Mouse (Mus musculus) left cerebral cortex, postnatal 14 days (tissue): Measurements from ENCODE around the gene Eif4e. TPM values are rescaled to one million over a fixed set of nuclear protein-coding genes. Genes with fewer than 3 reads are reported as not detected.

Experiments used
- DNase-seq, 2 experiments: peaks; one replicate each; pipeline ENCODE4 v3.0.0; 2021 to 2022; ENCODE audit warnings: low spot score in 2 of 2, mixed read lengths in 1 of 2
- intact Hi-C: fragments of 180-260 bp; cut with DNase I; formaldehyde crosslinking; loops from one replicate; pipeline ENCODE4 v1.15.1; 2025
- long read RNA-seq, 2 experiments: library from polyadenylated mRNA; stranded (forward); transcript quantifications; one replicate each; pipeline ENCODE4 v2.0.0; 2021
- total RNA-seq, 2 experiments: library from RNA; stranded (reverse); gene quantifications; 2 replicates each; pipeline ENCODE4 v1.2.3; 2021

Gene Eif4e
- 100 to 1,000 TPM; 154 to 172 TPM for total RNA-seq
- long read RNA-seq, experiment 1, full-length matches to known transcripts, result 147 of 155 reads
- long read RNA-seq, experiment 1, partial matches to known transcripts, result 2 of 155 reads
- long read RNA-seq, experiment 1, other reads (novel, unspliced or antisense), result 6 of 155 reads
- long read RNA-seq, experiment 2, transcript Eif4e-204 (7 exons, 1,421 nt), result major isoform, 128 of 142 reads
- long read RNA-seq, experiment 2, partial matches to known transcripts, result 6 of 142 reads
- long read RNA-seq, experiment 2, other reads (novel, unspliced or antisense), result 8 of 142 reads

DNA sequence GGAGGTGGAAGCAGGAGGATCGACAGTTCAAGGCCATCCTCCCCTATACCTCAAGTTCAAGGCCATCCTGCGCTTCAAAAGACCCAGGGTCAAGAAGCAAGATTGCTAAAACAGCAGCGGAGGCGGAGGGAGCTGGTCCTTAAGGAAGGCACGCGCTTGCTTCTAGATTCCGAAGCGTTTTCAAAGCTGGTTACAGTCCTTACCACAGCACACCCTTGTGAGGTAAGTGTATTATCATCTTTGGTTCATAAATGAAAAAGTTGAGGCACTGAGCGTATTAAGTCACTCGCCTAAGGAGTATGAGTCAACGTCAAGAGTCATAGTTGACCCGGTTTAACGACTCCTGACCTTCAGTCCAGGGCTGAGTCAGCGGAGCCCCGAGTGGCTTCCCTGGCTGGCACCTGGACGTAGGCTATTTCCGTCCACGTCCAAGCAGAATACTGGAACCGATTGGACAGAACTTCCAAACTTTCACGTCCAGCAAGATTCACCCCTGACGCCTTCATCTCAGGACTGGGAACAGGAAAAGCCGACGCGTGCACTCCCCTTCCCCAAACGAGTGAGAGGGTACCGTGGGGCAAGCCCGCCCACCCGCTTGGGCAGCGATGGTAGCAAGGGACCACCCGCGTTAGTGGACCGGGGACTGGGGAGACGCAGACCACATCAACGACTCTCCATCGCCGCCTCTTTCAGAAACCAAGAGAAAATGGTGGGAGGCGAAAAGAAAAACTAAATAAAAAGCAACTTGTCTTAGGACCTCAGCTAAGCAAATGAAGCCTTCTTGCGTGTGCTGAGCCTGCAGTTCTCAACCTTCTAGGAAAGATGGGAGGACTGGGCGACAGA lies at the start of gene Eif4e:
Gene Eif4e (plus strand): TSS at position 107 of the 843 bp plus-strand sequence.
- intact Hi-C loops, result loop anchor here (10.0 kb wide), 1 partner anchor 379 kb away; no protein-coding TSS in a partner anchor
- DNase-seq, result peak; percentile 14 to 19

DNA sequence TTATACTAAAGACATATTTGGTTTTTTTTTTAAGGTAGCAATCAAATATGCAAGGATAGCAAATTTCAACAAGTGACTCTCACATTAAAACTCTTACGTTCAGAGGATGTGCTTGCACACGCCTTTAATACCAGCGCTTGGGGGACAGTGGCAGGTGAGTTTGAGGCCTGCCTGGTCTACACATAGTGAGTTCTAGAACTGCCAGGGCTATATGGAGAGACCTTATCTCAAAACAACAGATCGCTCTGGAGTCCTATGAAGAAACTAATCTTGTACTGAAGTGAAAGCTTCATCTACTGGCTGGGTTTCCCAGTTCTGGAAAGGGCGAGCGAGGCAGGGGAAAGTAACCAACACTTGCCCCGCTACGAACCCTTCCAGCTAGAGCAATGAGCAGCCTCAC lies 46.5 kb upstream of the Eif4e start:
- intact Hi-C loops, result no loop called here
- DNase-seq, result no peak

DNA sequence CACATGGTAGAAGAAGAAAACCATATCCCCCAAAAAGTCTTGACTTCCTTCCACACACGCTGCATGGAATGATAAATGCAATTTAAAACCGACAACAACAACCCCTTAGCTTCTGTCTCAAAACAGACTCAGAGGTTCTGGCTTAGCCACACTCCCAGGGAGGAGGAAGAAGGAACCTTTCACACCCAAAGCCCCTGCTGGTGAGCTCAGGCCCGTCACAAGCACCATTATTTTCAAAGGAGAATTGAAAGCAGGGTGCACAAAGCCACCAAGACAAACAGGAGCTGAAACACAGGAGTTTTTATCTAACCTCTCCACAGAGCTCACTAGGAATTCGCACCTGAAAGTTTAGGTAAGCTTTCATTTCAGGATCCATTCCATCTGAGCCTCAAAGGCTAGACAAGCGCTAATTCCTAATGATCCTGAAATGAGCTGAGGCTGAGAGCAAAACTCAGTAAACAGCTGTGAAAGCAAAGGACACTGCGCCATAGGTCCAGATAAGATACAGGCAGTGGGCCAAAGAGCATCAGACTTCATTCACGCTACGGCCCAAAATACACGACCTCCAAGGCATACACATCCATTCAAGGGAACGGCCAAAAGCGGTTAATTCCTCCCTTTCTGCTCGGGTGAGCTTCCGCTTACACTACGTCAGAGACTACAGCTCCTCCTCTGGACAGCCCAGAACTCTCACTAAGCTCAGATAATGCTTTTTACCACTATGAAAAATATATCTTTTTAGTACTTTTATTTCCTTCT lies 44.3 kb upstream of the Eif4e start:
- intact Hi-C loops, result loop anchor here (10.0 kb wide), 1 partner anchor 593 kb away; the partner anchor contains the start of gene Rap1gds1
- DNase-seq, result no peak

DNA sequence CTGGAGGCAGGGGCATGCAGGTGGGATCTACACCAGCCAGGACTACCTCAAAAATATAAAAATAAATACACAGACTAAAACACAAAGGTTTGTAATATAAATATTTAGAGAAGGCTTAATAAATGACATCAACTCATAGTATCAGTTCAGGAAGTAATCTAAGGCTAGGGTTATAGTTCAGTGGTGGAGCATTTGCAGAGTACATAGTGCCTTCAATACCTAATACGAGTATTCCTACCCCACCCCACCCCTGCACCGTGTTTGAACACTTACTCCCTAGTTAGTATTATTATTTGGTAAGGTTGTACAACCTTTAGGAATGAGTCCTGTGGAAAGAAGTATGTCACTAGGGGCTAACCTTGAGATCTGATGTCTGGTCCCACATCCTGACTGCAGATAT lies 42.7 kb upstream of the Eif4e start:
- no peak for DNase-seq
- intact Hi-C loops, result loop anchor here (10.0 kb wide), 1 partner anchor 592 kb away; the partner anchor contains the start of gene Rap1gds1

DNA sequence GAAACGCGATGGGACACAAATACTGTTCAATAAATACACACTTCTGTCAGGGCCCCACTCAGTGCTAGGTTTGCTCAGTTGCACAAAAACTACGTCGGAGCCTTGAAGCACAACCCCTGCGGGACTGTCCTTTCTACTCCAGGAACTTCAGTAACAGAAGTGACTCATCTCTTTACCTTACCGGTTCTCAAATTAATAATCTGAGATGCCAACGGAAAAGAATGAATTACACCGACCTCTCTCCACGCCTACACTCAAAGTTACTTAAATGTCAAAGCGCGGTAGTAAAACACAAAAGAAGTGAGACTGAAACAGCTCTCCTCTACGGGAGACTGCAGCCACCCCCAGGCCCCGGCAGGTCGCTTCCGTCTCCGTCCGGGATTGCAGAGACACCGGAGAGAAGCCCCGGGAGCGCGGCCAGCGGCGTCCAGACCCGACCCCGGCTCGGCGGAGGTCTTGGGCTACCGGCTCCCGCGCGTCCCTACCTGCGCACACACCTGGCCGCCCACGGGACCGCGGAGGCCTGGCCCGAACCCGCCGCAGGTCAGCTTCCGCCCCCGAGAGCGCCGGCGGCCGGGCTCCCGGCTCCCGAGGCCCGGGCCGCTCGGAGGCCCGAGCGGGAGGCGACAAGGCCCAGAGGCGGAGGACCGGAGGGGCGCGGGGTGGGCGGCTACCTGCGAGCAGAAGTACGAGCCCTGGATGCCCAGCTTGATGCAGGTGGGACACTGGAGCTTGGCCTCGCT lies 37.2 kb upstream of the Eif4e start:
- intact Hi-C loops, result loop anchor here (10.0 kb wide), 1 partner anchor 586 kb away; the partner anchor contains the start of gene Rap1gds1

DNA sequence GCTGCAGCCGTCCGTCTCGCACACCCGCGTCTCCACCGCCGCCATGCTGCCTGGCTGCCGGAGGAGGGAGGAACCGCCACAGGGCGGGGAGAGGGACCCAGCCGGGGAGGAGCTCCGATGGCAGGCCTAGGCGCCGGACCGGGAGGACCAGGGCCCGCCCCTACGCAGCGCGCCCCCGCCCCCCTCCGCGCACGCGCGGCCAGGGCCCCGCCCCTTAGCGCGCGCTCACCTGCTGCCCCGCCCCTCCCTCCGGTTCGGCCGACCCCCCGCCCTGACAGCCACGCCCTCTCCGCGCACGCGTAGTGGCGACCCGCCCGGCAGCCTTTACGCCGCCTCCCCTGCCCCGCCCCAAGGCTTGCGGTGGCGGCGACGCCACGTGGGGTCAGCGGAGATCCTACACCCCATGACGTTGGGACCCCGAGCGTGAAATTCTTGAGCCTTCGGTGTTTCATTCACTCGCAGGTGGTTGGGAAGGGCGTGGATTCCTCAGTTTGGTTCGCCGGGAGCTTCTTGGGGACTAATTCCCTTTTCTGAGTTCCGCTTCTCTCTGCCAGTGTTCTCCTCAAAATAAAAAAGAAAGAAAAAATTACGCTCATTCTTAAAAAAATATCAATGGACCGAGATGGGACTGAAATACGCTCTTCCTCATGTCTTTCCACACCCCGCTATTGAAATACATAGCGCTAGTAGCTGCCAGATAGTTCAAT lies 36.5 kb upstream of the Eif4e start, which contains the start of gene Metap1:
Gene Metap1 (minus strand): TSS at position 189 of the 707 bp plus-strand sequence.
- intact Hi-C loops, result loop anchor here (10.0 kb wide), 1 partner anchor 585 kb away; the partner anchor contains the start of gene Rap1gds1
- DNase-seq, result peak; percentile 92 to 94

More for the DNA sequence above, 37.2 kb upstream of the Eif4e start:
- DNase-seq, result peak in 1 of 2 experiments; percentile 15

DNA sequence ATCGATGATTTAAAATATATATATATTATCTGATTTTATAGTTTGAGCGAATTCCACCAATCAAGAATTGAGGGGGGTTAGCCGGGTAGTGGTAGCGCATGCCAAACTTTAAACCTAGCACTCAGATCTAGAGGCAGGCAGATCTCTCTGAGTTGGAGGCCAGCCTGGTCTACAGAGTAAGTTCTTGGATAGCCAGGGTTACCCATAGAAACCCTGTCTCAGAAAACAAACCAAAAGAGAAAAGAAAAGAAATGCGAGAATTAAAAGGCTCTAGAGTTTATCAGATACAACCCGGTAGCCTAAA lies 36.0 kb upstream of the Eif4e start:
- no peak for DNase-seq
- intact Hi-C loops, result no loop called here

DNA sequence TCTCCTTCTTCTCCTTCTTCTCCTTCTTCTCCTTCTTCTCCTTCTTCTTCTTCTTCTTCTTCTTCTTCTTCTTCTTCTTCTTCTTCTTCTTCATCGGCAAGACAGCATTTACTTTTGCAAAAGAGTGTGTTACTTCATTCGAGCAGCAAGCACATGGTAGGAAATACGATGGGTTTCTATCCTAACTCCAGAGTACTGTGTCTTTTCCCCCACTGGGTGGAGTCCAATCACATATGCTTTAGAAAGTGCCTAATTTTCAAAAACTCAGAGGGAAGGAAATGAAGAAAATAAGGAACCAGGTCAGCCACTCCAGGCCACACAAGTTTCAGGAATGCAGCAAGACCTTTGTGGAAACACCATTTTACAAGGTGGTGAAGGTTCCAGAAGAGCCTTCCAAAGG lies 32.3 kb upstream of the Eif4e start:
- DNase-seq, result no peak
- intact Hi-C loops, result no loop called here

DNA sequence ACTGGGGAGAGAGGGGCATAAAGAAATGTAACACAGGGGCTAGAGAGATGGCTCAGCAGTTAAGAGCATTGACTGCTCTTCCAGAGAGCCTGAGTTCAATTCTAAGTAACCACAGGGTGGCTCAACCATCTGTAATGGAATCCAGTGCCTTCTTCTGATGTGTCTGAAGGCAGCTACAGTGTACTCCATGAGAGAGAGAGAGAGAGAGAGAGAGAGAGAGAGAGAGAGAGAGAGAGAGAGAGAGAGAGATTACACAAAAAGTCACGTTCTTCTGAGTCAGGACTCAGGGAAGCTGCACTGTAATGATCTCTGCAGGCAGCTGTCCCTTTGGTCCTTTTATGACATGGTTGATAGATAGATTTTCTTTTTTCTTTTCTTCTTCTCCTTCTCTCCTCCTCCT lies 31.4 kb upstream of the Eif4e start:
- intact Hi-C loops, result no loop called here
- DNase-seq, result no peak

DNA sequence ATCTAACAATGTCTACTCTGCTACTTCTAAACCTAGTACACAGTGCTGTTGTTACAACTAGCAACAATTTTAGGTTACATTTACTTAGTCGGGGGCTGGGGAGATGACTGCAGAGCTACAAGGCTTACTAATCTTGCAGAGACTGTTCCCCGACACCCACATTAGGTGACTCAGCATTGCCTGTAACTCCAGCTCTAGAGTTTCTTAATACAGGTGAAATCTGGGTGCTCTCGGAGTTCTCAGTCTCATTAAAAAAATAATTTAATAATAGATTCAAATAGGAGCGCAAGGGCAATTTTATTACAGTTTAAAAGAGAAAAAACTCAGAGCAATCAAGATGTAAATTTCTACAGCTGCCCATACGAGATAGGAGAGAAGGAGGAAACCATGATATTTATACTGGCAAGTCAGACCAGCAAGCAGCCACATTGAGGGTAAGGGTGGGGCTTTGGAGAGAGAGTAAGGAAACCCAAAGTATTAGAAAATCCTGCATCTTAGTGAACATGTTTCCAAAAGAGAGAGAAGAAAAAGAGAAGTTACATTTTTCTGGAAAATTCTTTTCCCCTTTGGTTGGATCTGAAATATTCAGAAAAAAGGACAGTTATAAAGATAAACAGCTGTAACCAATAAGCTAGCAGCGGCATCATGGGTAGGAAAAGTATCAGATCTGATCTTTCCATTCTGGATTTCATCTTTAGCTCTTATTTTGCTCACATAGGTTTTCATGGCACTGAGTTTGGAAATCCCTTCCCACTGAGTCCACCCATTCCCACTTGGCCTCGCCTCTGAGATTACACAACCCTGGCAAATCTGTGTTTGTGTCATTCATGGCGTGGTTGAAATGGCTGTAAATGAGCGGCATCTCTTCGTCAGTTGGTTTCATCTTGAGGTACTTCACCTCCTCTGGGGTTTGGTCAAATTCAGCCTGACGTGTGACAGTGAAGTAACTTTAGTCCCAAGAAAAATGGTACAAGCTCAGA lies 30.5 kb upstream of the Eif4e start:
- intact Hi-C loops, result no loop called here
- DNase-seq, result no peak

DNA sequence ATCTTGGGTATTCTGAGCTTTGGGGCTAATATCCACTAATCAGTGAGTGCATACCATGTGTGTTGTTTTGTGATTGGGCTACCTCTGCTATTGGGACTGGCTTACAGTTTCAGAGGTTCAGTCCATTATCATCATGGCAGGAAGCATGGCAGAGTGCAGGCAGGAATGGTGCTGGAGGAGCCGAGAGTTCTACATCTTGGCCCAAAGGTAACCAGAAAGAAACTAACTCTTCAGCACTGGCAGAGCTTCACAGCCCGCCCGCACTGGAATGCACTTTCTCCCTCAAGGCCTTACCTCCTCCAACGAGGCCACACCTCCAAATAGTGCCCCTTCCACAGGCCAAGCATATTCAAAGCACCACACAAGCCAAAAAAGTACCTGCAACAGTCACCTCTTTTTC lies 27.2 kb upstream of the Eif4e start:
- no peak for DNase-seq
- intact Hi-C loops, result no loop called here

DNA sequence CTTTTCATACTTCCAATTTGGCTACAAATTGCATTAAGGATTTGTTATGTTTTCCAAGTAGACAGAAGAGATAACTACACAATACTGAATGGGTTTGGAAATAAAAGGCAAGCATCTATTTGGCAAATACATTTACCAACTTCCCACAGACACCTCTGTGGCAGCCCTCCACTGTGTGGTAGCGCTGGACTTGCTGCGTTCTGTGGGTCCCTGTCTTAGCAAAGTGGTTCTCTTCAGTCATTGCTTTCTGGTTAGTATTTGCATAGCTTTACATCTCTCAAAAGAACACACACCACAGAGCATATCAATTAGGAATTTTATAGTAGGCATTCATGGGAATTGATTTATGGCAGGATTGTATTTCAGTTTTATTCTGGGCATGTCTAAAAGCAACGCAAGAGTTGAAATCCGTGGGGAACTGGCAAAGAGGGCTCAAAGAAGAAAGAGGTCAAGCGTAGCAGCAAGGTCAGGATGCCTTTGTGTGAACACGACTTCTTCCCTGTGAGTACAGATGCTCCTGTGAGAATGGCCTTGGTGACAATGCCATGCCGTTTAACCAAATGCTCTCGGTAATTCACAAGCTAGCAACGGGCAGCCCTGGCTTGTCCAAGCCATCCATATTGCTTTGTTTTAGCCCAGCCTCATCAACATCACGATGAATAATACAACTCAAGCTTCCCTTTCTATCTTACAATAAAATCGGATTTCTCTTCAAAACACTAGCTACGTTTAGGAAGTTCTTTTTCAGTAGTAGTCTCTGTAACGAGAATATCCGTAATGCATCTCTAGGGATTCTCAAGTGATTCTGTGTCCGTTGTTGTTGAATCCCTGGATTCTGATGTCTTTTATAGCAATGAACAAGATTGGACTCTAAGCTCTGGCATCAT lies 25.9 kb upstream of the Eif4e start:
- intact Hi-C loops, result no loop called here

DNA sequence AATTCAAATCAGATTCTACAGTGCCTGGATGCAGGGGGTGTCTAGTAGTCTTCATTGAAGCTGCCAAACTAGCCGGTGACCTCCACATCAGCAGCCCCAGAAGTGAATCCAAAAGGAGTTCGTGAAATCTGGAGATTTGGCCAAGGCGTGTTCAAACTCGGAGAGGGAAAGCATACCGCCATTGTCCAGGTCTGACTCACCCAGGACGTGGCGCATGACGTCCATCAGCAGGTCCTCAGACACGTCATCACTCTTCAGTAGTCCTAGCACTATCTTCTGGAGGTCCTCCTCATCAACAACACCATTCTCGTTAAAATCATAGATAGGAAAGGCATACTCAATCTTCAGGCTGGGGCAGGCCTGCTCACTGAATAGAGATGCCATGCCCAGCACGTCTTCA lies 22.2 kb upstream of the Eif4e start:
- no peak for DNase-seq
- intact Hi-C loops, result no loop called here

More for the DNA sequence above, 25.9 kb upstream of the Eif4e start:
- DNase-seq, result no peak

DNA sequence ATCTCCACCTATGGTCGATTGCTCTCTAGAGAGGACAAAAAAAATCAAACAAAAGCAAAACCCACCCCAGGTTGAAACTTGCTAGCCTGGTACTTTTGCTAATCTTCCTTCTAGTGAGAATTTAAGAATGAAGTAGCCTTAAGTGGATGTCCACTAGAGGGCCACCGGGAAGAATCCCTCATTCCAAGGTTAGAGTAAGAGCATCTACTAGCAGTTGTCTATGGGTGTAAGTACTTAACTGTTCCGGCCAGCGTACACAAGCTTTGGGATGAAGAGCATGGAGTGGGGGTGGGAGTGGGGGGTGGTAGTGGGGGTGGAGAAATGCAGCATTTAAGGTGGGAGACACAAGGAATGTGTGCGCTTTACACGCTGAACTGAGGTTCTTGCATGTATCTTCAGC lies 19.2 kb upstream of the Eif4e start:
- intact Hi-C loops, result no loop called here
- peak in 1 of 2 experiments; percentile 54 for DNase-seq

DNA sequence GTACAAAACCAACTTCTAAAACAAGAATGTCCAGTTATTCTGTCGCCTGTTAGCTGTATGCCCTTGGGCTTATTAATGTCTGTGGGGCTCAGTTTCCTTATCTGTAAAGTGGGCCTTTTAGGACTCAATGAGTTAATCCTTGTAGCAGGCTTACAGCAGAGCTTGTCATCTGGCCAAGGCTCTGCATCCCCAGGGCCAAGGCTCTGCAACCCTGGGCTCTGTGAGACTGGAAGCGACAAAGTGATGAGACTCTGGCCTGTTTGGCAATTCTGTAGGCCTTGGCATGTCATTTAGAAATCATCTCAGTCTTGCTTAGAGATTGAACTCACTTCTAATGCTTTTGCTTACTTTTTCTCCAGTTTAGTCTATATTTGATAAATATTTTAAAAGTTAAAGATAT lies 16.4 kb upstream of the Eif4e start:
- DNase-seq, result no peak
- intact Hi-C loops, result no loop called here

DNA sequence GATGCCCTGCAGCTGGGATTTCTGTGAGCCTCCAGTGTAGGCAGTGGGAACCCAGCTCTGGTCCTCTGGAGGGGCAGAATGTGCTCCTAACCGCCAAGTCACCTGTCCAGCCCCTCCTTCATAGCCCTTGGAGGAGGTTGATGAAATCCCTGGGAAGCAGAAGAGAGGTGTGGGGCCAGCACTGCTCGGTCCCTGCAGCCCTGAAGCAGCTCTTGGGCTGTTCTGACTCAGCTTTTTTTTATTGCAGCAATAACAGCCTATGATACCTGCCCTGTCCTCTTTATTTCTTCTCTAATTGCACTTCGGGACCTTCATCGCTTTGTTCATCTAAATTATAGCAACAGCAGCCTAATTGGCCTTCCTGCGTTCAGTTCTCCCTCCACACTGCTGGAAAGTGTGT lies 15.5 kb upstream of the Eif4e start:
- intact Hi-C loops, result no loop called here
- no peak for DNase-seq
